Mouse (Mus musculus): ENCODE measurements around the gene Gm21170. TPM values are rescaled to one million over a fixed set of nuclear protein-coding genes. Genes with fewer than 3 reads are reported as not detected.
"Not testable (repeated sequence)": the region's sequence is repeated elsewhere in the genome, so short reads cannot be mapped to it uniquely, and the experiment has no call there.

Gm21170 gene
- total RNA-seq (2014; fragmentation: Nextera tagmentation) (not detected in 2 replicates), total RNA-seq (2017) (not detected in 2 replicates), polyA plus RNA-seq (2012) (not detected in 2 replicates)

DNA sequence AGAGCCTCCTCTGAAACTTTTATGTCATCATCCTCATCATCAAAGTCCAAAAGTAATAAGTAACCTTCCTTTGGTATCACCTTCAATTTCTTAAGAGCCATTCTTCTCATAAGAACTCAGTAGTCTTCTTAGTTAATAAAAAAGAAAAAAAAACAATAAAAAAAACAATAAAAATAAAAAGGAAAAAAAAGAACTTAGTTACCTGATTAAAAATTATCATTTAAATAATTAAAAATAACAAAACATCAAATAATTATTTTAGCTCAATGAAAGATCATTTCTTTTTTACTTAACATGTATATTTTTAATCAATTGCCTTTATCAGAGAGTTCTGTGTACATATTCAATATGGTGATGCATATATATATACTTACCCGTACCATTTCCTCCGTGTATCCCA is at the start of gene Gm21170:
TSS of gene Gm21170 (minus strand) at position 101 of the 400 bp plus-strand sequence.
- not testable (repeated sequence) for H3K4me3 ChIP-seq (ENCODE audit: low read depth, low read length); H3K9me3 ChIP-seq (replicated peaks); H3K36me3 ChIP-seq (replicated peaks); H3K4me1 ChIP-seq (ENCODE audit: insufficient read depth, low read depth, low read length); ATAC-seq (ENCODE audit: extremely low read depth, insufficient number of reproducible peaks, low FRiP score, poor library complexity, severe bottlenecking); DNase-seq (ENCODE audit: low spot score); H3K27me3 ChIP-seq (ENCODE audit: insufficient read depth, low read length)

Other genes with a start within 250 kb of the Gm21170 start
- not detected in 2 replicates for gene Gm21256, start 240.1 kb downstream of the Gm21170 start, total RNA-seq (2014; fragmentation: Nextera tagmentation)
- gene Gm21256, start 240.1 kb downstream of the Gm21170 start, total RNA-seq (2017): not detected in 2 replicates
- gene Gm21256, start 240.1 kb downstream of the Gm21170 start, polyA plus RNA-seq (2012): not detected in 2 replicates

All from G1E (cell line).